Mouse (Mus musculus) E14TG2a.4 (cell line): ENCODE measurements around the gene Ino80e.

ENCODE experiments used
- CTCF ChIP-seq: conservative IDR thresholded peaks from 2 replicates; pipeline ENCODE4 v1.5.1; 2014; ENCODE audit warnings: low read length
- POU5F1 ChIP-seq: IDR thresholded peaks from 2 replicates; pipeline ENCODE4 v1.6.1; 2014; ENCODE audit warnings: low read length, borderline replicate concordance

GRCm38 (mm10) chr7:126861429-126862130, 597 bp downstream of the Ino80e start, which contains the start of gene Hirip3:
- TF ChIP-seq CTCF = no peak
- TF ChIP-seq POU5F1 = no peak
